Mouse (Mus musculus): ENCODE measurements around the gene Actl6a. TPM values are rescaled to one million over a fixed set of nuclear protein-coding genes. Genes with fewer than 3 reads are reported as not detected.
A peak's percentile ranks its signal among the peaks of the same experiment; 100 is the strongest.
"Not testable (repeated sequence)": the region's sequence is repeated elsewhere in the genome, so short reads cannot be mapped to it uniquely, and the experiment has no call there.

Actl6a gene
- 10 to 100 TPM; 14.0 to 21.6 (median 19.3) TPM for total RNA-seq (2022)

- DNase-seq (ENCODE audit: low spot score in 2 of 2) = not testable (repeated sequence)
These were observed at the start of gene Actl6a for GRCm38 (mm10) chr3:32705647-32706348. TSS of gene Actl6a (plus strand) at chr3:32706298.

- no peak for DNase-seq (ENCODE audit: low spot score in 2 of 2)
These were observed 49.6 kb upstream of the Actl6a start for GRCm38 (mm10) chr3:32656398-32656994.

- DNase-seq (ENCODE audit: low spot score in 2 of 2) = no peak
These were observed 47.7 kb upstream of the Actl6a start for GRCm38 (mm10) chr3:32658401-32658800.

- DNase-seq (ENCODE audit: low spot score in 2 of 2) = no peak
These were observed 47.3 kb upstream of the Actl6a start for GRCm38 (mm10) chr3:32658821-32659220.

- DNase-seq (ENCODE audit: low spot score in 2 of 2) = no peak
These were observed 46.6 kb upstream of the Actl6a start for GRCm38 (mm10) chr3:32659506-32659905.

GRCm38 (mm10) chr3:32660276-32660675, 45.8 kb upstream of the Actl6a start:
- no peak for DNase-seq (ENCODE audit: low spot score in 2 of 2)

- no peak for DNase-seq (ENCODE audit: low spot score in 2 of 2)
These were observed 45.1 kb upstream of the Actl6a start for GRCm38 (mm10) chr3:32660831-32661555.

- DNase-seq (ENCODE audit: low spot score in 2 of 2) = no peak
These were observed 44.6 kb upstream of the Actl6a start for GRCm38 (mm10) chr3:32661556-32661930.

DNA sequence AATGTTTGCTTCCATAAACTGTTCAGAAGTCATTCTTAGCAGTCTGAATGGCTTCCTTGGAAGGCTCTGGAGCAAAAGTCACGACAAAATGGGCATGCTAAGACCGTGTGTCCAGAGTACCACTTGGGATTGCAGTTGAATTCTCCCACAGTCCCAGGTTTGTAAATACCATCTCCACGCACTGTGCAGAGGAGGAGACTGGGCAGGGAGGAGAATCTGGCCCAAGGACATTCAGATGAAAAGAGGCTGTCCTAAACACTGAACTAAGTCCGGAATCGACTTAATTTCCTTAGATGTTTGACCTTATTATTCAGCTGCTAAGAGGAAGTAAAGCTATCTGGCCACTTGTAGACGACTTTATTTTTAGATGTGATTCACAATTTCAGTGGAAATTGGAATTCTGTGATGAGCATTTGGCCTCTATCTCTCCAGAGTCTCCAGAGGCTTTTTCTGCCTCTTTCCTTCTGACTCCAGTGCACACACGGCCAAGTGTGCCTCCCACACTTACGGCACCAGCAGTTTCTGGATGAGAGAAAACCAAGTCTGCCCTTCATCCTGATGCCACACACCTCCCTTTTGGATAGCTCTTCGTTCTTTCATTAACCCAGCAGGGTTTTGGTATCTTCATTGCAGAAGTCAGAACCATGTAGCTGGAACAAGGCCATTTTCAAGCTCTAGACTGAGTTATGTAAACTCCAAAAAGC, 37.7 kb upstream of the Actl6a start:
- DNase-seq (ENCODE audit: low spot score in 2 of 2) = no peak

DNA sequence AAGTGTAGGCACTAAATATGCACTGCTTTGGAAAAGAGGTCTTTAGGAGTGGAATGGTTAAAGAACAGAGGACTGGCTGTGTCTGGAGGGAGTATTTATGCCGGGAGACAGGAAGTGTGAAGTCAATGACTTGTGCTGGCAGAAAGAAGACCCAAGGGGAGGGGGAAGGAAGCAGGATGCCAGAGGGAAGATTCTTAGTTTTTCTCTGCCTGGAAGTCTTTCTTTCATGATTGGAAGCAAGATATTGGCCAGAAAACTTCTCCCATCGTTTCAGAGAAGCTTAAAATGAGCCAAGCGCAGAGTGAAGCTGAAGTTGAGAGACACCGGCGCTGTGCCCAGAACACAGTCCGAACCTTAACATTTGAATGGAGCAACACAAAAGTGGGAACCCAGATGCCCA, 36.9 kb upstream of the Actl6a start:
- peak in 1 of 2 experiments; percentile 17 for DNase-seq (ENCODE audit: low spot score in 2 of 2)

GRCm38 (mm10) chr3:32670196-32670595, 35.9 kb upstream of the Actl6a start:
- DNase-seq (ENCODE audit: low spot score in 2 of 2) = no peak

DNA sequence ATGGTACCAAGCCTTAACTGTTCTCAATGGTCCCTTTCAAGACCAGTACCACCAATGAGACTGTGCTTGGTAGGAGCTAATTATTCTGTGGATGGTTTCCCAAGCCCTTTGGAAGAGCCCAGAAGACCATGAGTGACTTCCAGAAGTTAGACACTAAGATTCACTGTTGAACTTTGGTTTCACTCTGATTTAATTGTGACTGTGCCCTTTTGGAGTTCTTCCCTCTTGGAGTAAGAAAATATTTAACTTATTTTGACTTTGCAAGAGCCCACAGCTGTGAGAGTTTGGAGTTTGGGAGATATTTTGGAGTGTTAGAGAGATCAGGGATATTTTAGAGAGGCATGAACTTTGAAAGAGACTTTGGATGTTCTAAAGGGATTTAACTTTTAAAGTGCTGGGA, 32.9 kb upstream of the Actl6a start:
- no peak for DNase-seq (ENCODE audit: low spot score in 2 of 2)

- DNase-seq (ENCODE audit: low spot score in 2 of 2) = no peak
These were observed 29.7 kb upstream of the Actl6a start for GRCm38 (mm10) chr3:32676393-32676792.

DNA sequence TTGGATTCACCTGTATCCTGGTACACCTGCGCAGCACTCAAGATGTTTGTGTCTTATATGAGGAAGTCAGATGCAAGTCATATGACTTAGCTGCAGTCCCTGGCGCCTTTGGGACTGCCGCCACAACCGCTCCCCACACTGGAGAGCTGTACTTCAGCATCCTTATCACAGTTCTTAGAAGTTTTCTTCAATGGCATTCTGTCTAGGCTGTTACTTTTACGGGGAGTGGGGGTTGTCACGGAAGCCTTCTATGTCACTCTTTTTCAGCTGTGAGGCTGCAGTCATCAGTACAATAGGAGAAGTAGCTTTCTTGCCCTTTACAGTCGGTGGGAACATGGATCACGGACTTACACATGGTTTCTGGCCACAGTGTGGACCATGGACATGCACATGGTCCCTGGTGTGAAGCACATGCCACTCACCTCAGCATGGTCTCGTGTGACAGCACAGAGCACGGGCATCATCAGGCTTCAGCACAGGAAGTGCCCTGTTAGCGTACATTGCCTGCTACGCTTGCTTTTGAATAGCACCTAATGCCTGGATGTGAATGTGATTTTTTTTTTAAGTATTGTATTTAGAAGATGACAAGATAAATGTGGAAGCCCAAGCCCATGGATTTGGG, 23.1 kb upstream of the Actl6a start:
- DNase-seq (ENCODE audit: low spot score in 2 of 2) = no peak

- no peak for DNase-seq (ENCODE audit: low spot score in 2 of 2)
These were observed 21.5 kb upstream of the Actl6a start for GRCm38 (mm10) chr3:32684631-32685030.

DNA sequence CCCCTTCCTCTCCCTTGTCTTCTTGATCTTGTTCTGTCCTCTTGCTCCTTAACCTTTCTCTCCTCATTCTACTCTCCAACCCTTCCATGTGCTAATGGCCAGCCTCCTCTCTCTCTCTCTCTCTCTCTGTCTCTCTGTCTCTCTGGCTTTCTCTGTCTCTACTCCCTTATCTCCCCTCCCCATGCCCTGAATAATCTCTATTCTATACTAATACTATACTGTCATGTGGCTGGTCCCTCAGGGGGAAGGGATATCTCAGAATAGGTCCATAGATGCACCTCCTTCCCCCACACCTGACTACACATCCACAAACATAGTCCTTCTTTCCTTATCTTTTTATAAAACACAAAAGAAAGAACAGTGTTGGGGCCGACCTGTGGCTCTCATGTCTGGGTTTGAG, 19.6 kb upstream of the Actl6a start:
- DNase-seq (ENCODE audit: low spot score in 2 of 2) = no peak

DNA sequence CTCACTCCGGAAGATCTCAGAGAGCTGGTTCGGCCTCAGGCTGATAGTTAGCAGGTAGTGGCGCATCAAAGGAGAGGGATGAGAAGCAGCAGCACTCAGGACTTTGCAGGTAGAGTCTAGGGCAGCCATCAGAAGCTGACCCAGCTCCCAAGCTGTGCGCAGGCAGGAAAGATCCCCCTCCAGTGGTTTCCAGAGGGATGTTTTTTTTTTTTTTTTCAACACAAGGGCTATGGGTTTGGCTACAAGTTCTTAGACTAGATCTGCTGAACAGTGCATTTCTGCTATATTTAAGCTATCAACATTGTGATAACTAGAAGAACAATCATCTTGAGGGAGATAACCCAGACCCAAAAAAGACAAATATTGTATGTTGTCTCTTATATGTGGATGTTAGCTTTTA, 18.9 kb upstream of the Actl6a start:
- DNase-seq (ENCODE audit: low spot score in 2 of 2) = no peak

DNA sequence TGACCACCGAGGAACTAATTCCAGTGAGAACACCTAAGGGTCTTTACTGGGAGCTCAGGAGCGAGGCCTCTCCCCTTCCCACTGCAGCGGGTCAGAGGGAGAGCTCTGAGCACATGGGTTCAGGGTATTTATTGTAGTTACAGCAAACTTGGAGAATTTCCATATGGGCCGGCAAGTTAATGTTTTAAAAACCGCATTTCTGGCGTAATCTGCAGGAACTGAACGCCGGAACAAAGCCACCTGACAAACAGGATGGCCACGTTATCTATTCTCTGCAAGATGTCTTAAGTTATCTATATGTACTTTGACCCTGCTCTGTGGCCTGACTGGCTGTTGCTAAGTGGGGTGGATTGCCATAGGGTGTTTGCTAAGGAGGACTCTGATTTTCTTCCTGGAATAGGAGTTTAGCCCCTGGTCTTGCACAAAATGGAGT, 16.5 kb upstream of the Actl6a start:
- DNase-seq (ENCODE audit: low spot score in 2 of 2) = no peak

GRCm38 (mm10) chr3:32690008-32690407, 16.1 kb upstream of the Actl6a start:
- DNase-seq (ENCODE audit: low spot score in 2 of 2) = no peak

DNA sequence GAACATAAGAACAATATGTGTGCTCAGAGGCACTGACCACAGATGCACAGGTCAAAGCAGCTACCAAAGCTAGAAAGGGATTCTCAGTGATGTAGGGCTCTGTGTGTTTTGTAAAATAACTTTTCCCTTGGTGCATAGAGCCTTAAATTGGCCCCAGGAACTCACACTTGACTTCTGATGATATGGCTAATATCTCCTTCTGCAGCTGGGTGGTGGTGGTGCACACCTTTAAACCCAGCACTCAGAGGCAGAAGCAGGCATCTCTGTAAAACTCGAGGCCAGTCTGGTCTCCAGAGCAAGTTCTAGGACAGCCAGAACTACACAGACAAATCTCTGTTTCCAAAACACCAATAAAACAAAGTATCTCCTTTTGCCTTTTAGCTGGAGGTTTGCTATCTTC, 15.2 kb upstream of the Actl6a start:
- no peak for DNase-seq (ENCODE audit: low spot score in 2 of 2)

GRCm38 (mm10) chr3:32691841-32692240, 14.3 kb upstream of the Actl6a start:
- DNase-seq (ENCODE audit: low spot score in 2 of 2) = no peak

GRCm38 (mm10) chr3:32694211-32694610, 11.9 kb upstream of the Actl6a start:
- DNase-seq (ENCODE audit: low spot score in 2 of 2) = no peak
